Mouse (Mus musculus) kidney, postnatal 0 days (tissue): ENCODE results near the gene Bmp10. TPM values are rescaled to one million over a fixed set of nuclear protein-coding genes. Genes with fewer than 3 reads are reported as not detected.

Experiments
- ATAC-seq: fragments of 200-750 bp; cut with Nextera tagmentation; replicated peaks from 2 replicates; pipeline ENCODE4 v1.8.0; 2017; ENCODE audit warnings: low read depth, moderate number of reproducible peaks, moderate TSS enrichment, moderate library complexity; ENCODE audit not compliant: low FRiP score
- DNase-seq: peaks from one replicate; pipeline ENCODE4 v3.0.0-alpha.2; 2016; ENCODE audit warnings: low spot score
- H3K27ac ChIP-seq: fragments of 300-500 bp; sonication (generic); 2 replicates; pipeline ENCODE4 v1.5.1; 2014; ENCODE audit warnings: mild to moderate bottlenecking
- H3K27me3 ChIP-seq: fragments of 300-500 bp; sonication (generic); 2 replicates; pipeline ENCODE4 v1.6.1; 2014; ENCODE audit warnings: low read length, mixed read lengths; ENCODE audit not compliant: insufficient read depth
- H3K36me3 ChIP-seq: fragments of 300-500 bp; sonication (generic); 2 replicates; pipeline ENCODE4 v1.6.1; 2014; ENCODE audit warnings: low read length, mixed read lengths; ENCODE audit not compliant: insufficient read depth
- H3K4me1 ChIP-seq: fragments of 300-500 bp; sonication (generic); replicated peaks from 2 replicates; pipeline ENCODE4 v1.6.1; 2014; ENCODE audit warnings: antibody characterized with exemption, low read length, mixed read lengths; ENCODE audit not compliant: insufficient read depth
- H3K4me2 ChIP-seq: fragments of 300-500 bp; sonication (generic); 2 replicates; pipeline ENCODE4 v1.6.1; 2014; ENCODE audit warnings: mild to moderate bottlenecking, low read length, moderate library complexity, mixed read lengths
- H3K4me3 ChIP-seq: fragments of 300-500 bp; sonication (generic); replicated peaks from 2 replicates; pipeline ENCODE4 v1.5.1; 2014; ENCODE audit warnings: low read depth, low read length
- H3K9ac ChIP-seq: fragments of 300-500 bp; sonication (generic); 2 replicates; pipeline ENCODE4 v1.6.1; 2014; ENCODE audit warnings: low read depth, low read length
- H3K9me3 ChIP-seq: fragments of 300-500 bp; sonication (generic); replicated peaks from 2 replicates; pipeline ENCODE4 v1.6.1; 2016; ENCODE audit warnings: low read length, inconsistent platforms, mixed read lengths
- CTCF ChIP-seq: IDR thresholded peaks from 2 replicates; pipeline ENCODE4 v1.5.1; 2016; ENCODE audit warnings: antibody characterized with exemption, low read depth, mild to moderate bottlenecking, moderate library complexity
- WGBS: fragments of 180-500 bp; shearing (Covaris S2); extraction: QIAGEN DNeasy Blood & Tissue Kit; methylation state at CpG from one replicate; pipeline ENCODE4 v1.1.7; 2014; 5-methylcytosine and 5-hydroxymethylcytosine counted together
- polyA plus RNA-seq: library from polyadenylated mRNA; unstranded; fragments of >200 nt; fragmentation: Nextera tagmentation; extraction: Ambion mirVana; gene quantifications from 2 replicates; pipeline ENCODE4 v1.2.1, GENCODE M21; 2015

The Bmp10 gene
- polyA plus RNA-seq, 1 experiment from 2014 or later = not detected

DNA sequence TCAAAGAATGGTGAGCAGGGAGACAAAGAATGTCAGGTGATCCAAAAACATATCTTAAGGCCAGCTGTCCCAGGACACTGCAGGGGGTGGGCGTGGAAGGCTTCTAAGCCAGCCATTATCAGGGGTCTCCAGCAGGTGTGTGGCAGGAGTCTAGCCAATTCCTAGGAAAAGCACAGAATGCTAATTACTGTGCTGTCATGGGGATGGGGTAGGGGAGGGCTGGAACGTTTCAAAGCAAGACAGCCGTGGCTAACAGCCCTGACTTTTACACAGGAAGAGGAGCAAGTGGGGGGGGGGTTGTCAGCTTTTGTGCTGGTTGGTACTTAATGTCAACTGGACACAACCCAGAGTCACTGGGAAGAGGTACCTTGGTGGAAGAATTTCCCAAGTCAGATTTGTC is 16.8 kb upstream of the Bmp10 start:
- no peak for DNase-seq
- 36% methylated on average over 3 of the region's 3 CpGs for WGBS

GRCm38 (mm10) chr6:87422304-87422703 is 6.5 kb upstream of the Bmp10 start:
- H3K4me2 ChIP-seq = no peak overlapping the region
- ATAC-seq = no peak
- no peak for TF ChIP-seq CTCF
- H3K4me1 ChIP-seq = no peaks in the 10 kb centered on the region
- H3K36me3 ChIP-seq = no peaks in the 10 kb centered on the region
- H3K27ac ChIP-seq = no peak overlapping the region
- H3K9me3 ChIP-seq = no peaks in the 10 kb centered on the region
- WGBS = 56% methylated on average over 7 of the region's 7 CpGs
- H3K9ac ChIP-seq = no peak overlapping the region
- DNase-seq = peak; percentile 20
- no peak overlapping the region for H3K4me3 ChIP-seq
- no peaks in the 10 kb centered on the region for H3K27me3 ChIP-seq

More for the DNA sequence above, 16.8 kb upstream of the Bmp10 start:
- Histone ChIP-seq H3K36me3 (no peaks in the 10 kb centered on the region), H3K27me3 (no peaks in the 10 kb centered on the region), H3K9ac (no peak overlapping the region), H3K27ac (no peak overlapping the region), H3K9me3 (no peaks in the 10 kb centered on the region), H3K4me2 (no peak overlapping the region), H3K4me3 (no peak overlapping the region), H3K4me1 (no peaks in the 10 kb centered on the region)
- ATAC-seq = no peak
- TF ChIP-seq CTCF = no peak

GRCm38 (mm10) chr6:87424037-87424816 is 4.6 kb upstream of the Bmp10 start:
- Histone ChIP-seq H3K4me1 (no peaks in the 10 kb centered on the region), H3K9ac (no peak overlapping the region), H3K9me3 (no peaks in the 10 kb centered on the region), H3K36me3 (no peaks in the 10 kb centered on the region), H3K27me3 (no peaks in the 10 kb centered on the region), H3K27ac (no peak overlapping the region), H3K4me2 (no peak overlapping the region), H3K4me3 (no peak overlapping the region)
- WGBS = 56% methylated on average over 19 of the region's 19 CpGs
- ATAC-seq (no peak), DNase-seq (peak; percentile 26)
- no peak for TF ChIP-seq CTCF

GRCm38 (mm10) chr6:87426954-87427353 is 1.8 kb upstream of the Bmp10 start:
- Histone ChIP-seq H3K27me3 (no peaks in the 10 kb centered on the region), H3K4me1 (no peaks in the 10 kb centered on the region), H3K9ac (no peak overlapping the region), H3K27ac (no peak overlapping the region), H3K4me3 (no peak overlapping the region), H3K36me3 (no peaks in the 10 kb centered on the region), H3K9me3 (no peaks in the 10 kb centered on the region), H3K4me2 (no peak overlapping the region)
- DNase-seq (no peak), ATAC-seq (no peak)
- WGBS = 70% methylated on average over 5 of the region's 5 CpGs
- TF ChIP-seq CTCF = no peak

- DNase-seq = no peak
- no peaks in the 10 kb centered on the region for H3K27me3 ChIP-seq
- H3K9me3 ChIP-seq = no peaks in the 10 kb centered on the region
- no peak overlapping the region for H3K9ac ChIP-seq
- no peak overlapping the region for H3K27ac ChIP-seq
- WGBS = 81% methylated on average over 8 of the region's 8 CpGs
- no peak overlapping the region for H3K4me2 ChIP-seq
- no peak for TF ChIP-seq CTCF
- no peaks in the 10 kb centered on the region for H3K4me1 ChIP-seq
- no peaks in the 10 kb centered on the region for H3K36me3 ChIP-seq
- no peak for ATAC-seq
- no peak overlapping the region for H3K4me3 ChIP-seq
Measured at GRCm38 (mm10) chr6:87427616-87428015, 1.2 kb upstream of the Bmp10 start.

DNA sequence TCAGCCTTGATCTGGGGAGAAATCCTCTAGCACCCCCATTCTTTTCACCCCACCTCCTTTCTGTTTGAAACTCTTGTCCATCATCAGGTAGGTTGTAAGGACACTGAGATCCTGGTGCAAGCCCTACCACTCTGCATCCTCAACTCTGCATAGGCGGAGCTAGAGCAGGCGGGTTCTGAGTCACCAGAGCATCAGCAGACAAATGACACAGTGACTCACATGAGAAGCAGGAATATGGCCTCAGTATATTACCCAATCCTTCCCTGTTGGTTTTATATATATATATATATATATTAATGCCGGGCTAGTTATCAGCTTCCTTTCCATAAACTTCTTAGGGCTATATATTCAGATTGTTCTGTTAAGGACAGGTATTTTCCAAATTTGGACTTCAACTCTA is 7.0 kb downstream of the Bmp10 start:
- Histone ChIP-seq H3K27me3 (no peaks in the 10 kb centered on the region), H3K36me3 (no peaks in the 10 kb centered on the region), H3K9me3 (no peaks in the 10 kb centered on the region), H3K27ac (no peak overlapping the region), H3K4me3 (no peak overlapping the region), H3K4me2 (no peak overlapping the region), H3K9ac (no peak overlapping the region), H3K4me1 (no peaks in the 10 kb centered on the region)
- DNase-seq (no peak), ATAC-seq (no peak)
- TF ChIP-seq CTCF = no peak
- WGBS = 89% methylated on average over 3 of the region's 3 CpGs

- no peaks in the 10 kb centered on the region for H3K36me3 ChIP-seq
- DNase-seq = no peak
- ATAC-seq = no peak
- 81% methylated on average over 8 of the region's 8 CpGs for WGBS
- no peaks in the 10 kb centered on the region for H3K4me1 ChIP-seq
- no peak for TF ChIP-seq CTCF
- no peak overlapping the region for H3K27ac ChIP-seq
- no peaks in the 10 kb centered on the region for H3K9me3 ChIP-seq
- H3K27me3 ChIP-seq = no peaks in the 10 kb centered on the region
- H3K4me3 ChIP-seq = no peak overlapping the region
- H3K4me2 ChIP-seq = no peak overlapping the region
- no peak overlapping the region for H3K9ac ChIP-seq
Measured at GRCm38 (mm10) chr6:87436745-87437144, 8.0 kb downstream of the Bmp10 start.
